Mouse (Mus musculus): ENCODE results near the gene Esam.

GRCm38 (mm10) chr9:37545166-37545610 is 17.3 kb downstream of the Esam start:
- TF ChIP-seq GATA1 (IDR thresholded peaks at IDR 0.05; ENCODE audit: borderline replicate concordance, low read length) (no peak), FLI1 (IDR thresholded peaks at IDR 0.05; ENCODE audit: low read length) (no peak)

Measured in megakaryocyte, embryonic 14.5 days (primary cell).